Mouse (Mus musculus): Measurements from ENCODE around the gene Txn2.

GRCm38 (mm10) chr15:77960693-77961092 is 31.9 kb upstream of the Txn2 start:
- TF ChIP-seq CTCF (IDR thresholded peaks at IDR 0.05; ENCODE audit: insufficient read depth, low read depth, low read length) = no peak
- no peak for TF ChIP-seq POLR2A (IDR thresholded peaks at IDR 0.05; ENCODE audit: insufficient read depth, low read depth, low read length)
